Mouse (Mus musculus) hindbrain, embryonic 15.5 days (tissue): ENCODE measurements around the gene Tbl1xr1. TPM values are rescaled to one million over a fixed set of nuclear protein-coding genes. Genes with fewer than 3 reads are reported as not detected.

Experiments
- ATAC-seq: fragments of 200-750 bp; cut with Nextera tagmentation; 2 replicates; pipeline ENCODE4 v1.8.0; 2017; ENCODE audit warnings: low read depth, moderate number of reproducible peaks, moderate TSS enrichment; ENCODE audit not compliant: low FRiP score
- H3K27ac ChIP-seq: fragments of 300-500 bp; sonication (generic); replicated peaks from 2 replicates; pipeline ENCODE4 v1.5.1; 2015; ENCODE audit warnings: mild to moderate bottlenecking, inconsistent platforms
- H3K27me3 ChIP-seq: fragments of 300-500 bp; sonication (generic); 2 replicates; pipeline ENCODE4 v1.6.1; 2015; ENCODE audit warnings: control low read depth, inconsistent platforms
- H3K36me3 ChIP-seq: fragments of 300-500 bp; sonication (generic); 2 replicates; pipeline ENCODE4 v1.6.1; 2015; ENCODE audit warnings: control low read depth, inconsistent platforms
- H3K4me1 ChIP-seq: fragments of 300-500 bp; sonication (generic); replicated peaks from 2 replicates; pipeline ENCODE4 v1.6.1; 2015; ENCODE audit warnings: control low read depth, inconsistent platforms
- H3K4me2 ChIP-seq: fragments of 300-500 bp; sonication (generic); 2 replicates; pipeline ENCODE4 v1.6.1; 2015; ENCODE audit warnings: moderate library complexity, mild to moderate bottlenecking, inconsistent platforms
- H3K4me3 ChIP-seq: fragments of 300-500 bp; sonication (generic); 2 replicates; pipeline ENCODE4 v1.5.1; 2015; ENCODE audit warnings: mild to moderate bottlenecking, inconsistent platforms
- H3K9ac ChIP-seq: fragments of 300-500 bp; sonication (generic); 2 replicates; pipeline ENCODE4 v1.6.1; 2015; ENCODE audit warnings: inconsistent platforms
- H3K9me3 ChIP-seq: fragments of 300-500 bp; sonication (generic); 2 replicates; pipeline ENCODE4 v1.6.1; 2016; ENCODE audit warnings: control low read depth, inconsistent platforms
- WGBS: fragments of 180-500 bp; shearing (Covaris S2); methylation state at CpG from one replicate; pipeline ENCODE4 v1.1.7; 2015; 5-methylcytosine and 5-hydroxymethylcytosine counted together
- polyA plus RNA-seq: library from polyadenylated mRNA; unstranded; fragments of >200 nt; fragmentation: Nextera tagmentation; extraction: Ambion mirVana; gene quantifications from 2 replicates; pipeline ENCODE4 v1.2.1, GENCODE M21; 2015

The Tbl1xr1 gene
- polyA plus RNA-seq, 1 experiment from 2014 or later = 15.7 TPM

- Histone ChIP-seq H3K4me1 (0 out of 2 replicates have a peak, but pooled peaks cover 3% of the 10 kb centered on the region), H3K4me2 (no peak overlapping the region), H3K36me3 (no peaks in the 10 kb centered on the region), H3K27me3 (no peaks in the 10 kb centered on the region), H3K9ac (no peak overlapping the region), H3K27ac (no peak overlapping the region), H3K4me3 (no peak overlapping the region), H3K9me3 (no peaks in the 10 kb centered on the region)
- 91% methylated on average over 7 of the region's 7 CpGs for WGBS
- ATAC-seq = no peak
Observed at GRCm38 (mm10) chr3:22133626-22134025, 57.2 kb downstream of the Tbl1xr1 start.

GRCm38 (mm10) chr3:22137793-22138579 is 61.5 kb downstream of the Tbl1xr1 start:
- H3K4me3 ChIP-seq = no peak overlapping the region
- no peaks in the 10 kb centered on the region for H3K27me3 ChIP-seq
- ATAC-seq = no peak
- no peaks in the 10 kb centered on the region for H3K36me3 ChIP-seq
- peaks cover 16% of the 10 kb centered on the region for H3K4me1 ChIP-seq
- H3K9me3 ChIP-seq = no peaks in the 10 kb centered on the region
- H3K27ac ChIP-seq = no peak overlapping the region
- H3K9ac ChIP-seq = no peak overlapping the region
- 94% methylated on average over 9 of the region's 9 CpGs for WGBS
- H3K4me2 ChIP-seq = no peak overlapping the region

- no peak for ATAC-seq
- 74% methylated on average over 2 of the region's 2 CpGs for WGBS
- Histone ChIP-seq H3K27ac (no peak overlapping the region), H3K9ac (no peak overlapping the region), H3K27me3 (no peaks in the 10 kb centered on the region), H3K4me1 (peaks cover 20% of the 10 kb centered on the region), H3K4me2 (no peak overlapping the region), H3K4me3 (no peak overlapping the region), H3K36me3 (no peaks in the 10 kb centered on the region), H3K9me3 (no peaks in the 10 kb centered on the region)
Observed at GRCm38 (mm10) chr3:22138580-22139099, 62.2 kb downstream of the Tbl1xr1 start.

- no peak overlapping the region for H3K4me3 ChIP-seq
- H3K27ac ChIP-seq = no peak overlapping the region
- no peaks in the 10 kb centered on the region for H3K9me3 ChIP-seq
- no peaks in the 10 kb centered on the region for H3K36me3 ChIP-seq
- H3K9ac ChIP-seq = no peak overlapping the region
- WGBS = 54% methylated on average over 3 of the region's 3 CpGs
- H3K27me3 ChIP-seq = no peaks in the 10 kb centered on the region
- H3K4me2 ChIP-seq = no peak overlapping the region
- H3K4me1 ChIP-seq = peaks cover 20% of the 10 kb centered on the region
- ATAC-seq = no peak
Observed at GRCm38 (mm10) chr3:22140111-22140658, 63.7 kb downstream of the Tbl1xr1 start.

GRCm38 (mm10) chr3:22141984-22142719 is 65.7 kb downstream of the Tbl1xr1 start:
- Histone ChIP-seq H3K9me3 (no peaks in the 10 kb centered on the region), H3K36me3 (no peaks in the 10 kb centered on the region), H3K4me1 (peaks cover 20% of the 10 kb centered on the region), H3K4me2 (no peak overlapping the region), H3K27me3 (no peaks in the 10 kb centered on the region), H3K9ac (no peak overlapping the region), H3K27ac (no peak overlapping the region), H3K4me3 (no peak overlapping the region)
- ATAC-seq = no peak
- 90% methylated on average over 6 of the region's 6 CpGs for WGBS

- H3K4me2 ChIP-seq = no peak overlapping the region
- H3K4me1 ChIP-seq = peaks cover 20% of the 10 kb centered on the region
- H3K4me3 ChIP-seq = no peak overlapping the region
- no peak overlapping the region for H3K9ac ChIP-seq
- H3K36me3 ChIP-seq = no peaks in the 10 kb centered on the region
- 0 out of 2 replicates have a peak, but pooled peaks have one; percentile 40 for ATAC-seq
- no peaks in the 10 kb centered on the region for H3K9me3 ChIP-seq
- H3K27me3 ChIP-seq = no peaks in the 10 kb centered on the region
- 77% methylated on average over 5 of the region's 5 CpGs for WGBS
- H3K27ac ChIP-seq = no peak overlapping the region
Observed at GRCm38 (mm10) chr3:22142846-22143641, 66.6 kb downstream of the Tbl1xr1 start.

- Histone ChIP-seq H3K9ac (no peak overlapping the region), H3K36me3 (no peaks in the 10 kb centered on the region), H3K9me3 (no peaks in the 10 kb centered on the region), H3K27ac (no peak overlapping the region), H3K4me3 (no peak overlapping the region), H3K4me2 (no peak overlapping the region), H3K4me1 (peaks cover 15% of the 10 kb centered on the region), H3K27me3 (no peaks in the 10 kb centered on the region)
- WGBS = 94% methylated on average over 2 of the region's 2 CpGs
- ATAC-seq = no peak
Observed at GRCm38 (mm10) chr3:22144255-22144654, 67.8 kb downstream of the Tbl1xr1 start.

- H3K4me1 ChIP-seq = 0 out of 2 replicates have a peak, but pooled peaks cover 3% of the 10 kb centered on the region
- no peak overlapping the region for H3K4me3 ChIP-seq
- no peak overlapping the region for H3K9ac ChIP-seq
- H3K4me2 ChIP-seq = no peak overlapping the region
- no peaks in the 10 kb centered on the region for H3K36me3 ChIP-seq
- no peak for ATAC-seq
- no peak overlapping the region for H3K27ac ChIP-seq
- no peaks in the 10 kb centered on the region for H3K27me3 ChIP-seq
- no peaks in the 10 kb centered on the region for H3K9me3 ChIP-seq
- WGBS = 54% methylated on average over 1 of the region's 1 CpGs
Observed at GRCm38 (mm10) chr3:22147433-22147927, 71.0 kb downstream of the Tbl1xr1 start.

GRCm38 (mm10) chr3:22148306-22148932 is 72.0 kb downstream of the Tbl1xr1 start:
- no peak overlapping the region for H3K27ac ChIP-seq
- no peak overlapping the region for H3K4me2 ChIP-seq
- no peaks in the 10 kb centered on the region for H3K27me3 ChIP-seq
- H3K4me3 ChIP-seq = no peak overlapping the region
- 87% methylated on average over 6 of the region's 6 CpGs for WGBS
- no peaks in the 10 kb centered on the region for H3K9me3 ChIP-seq
- H3K9ac ChIP-seq = no peak overlapping the region
- no peak for ATAC-seq
- H3K4me1 ChIP-seq = 0 out of 2 replicates have a peak, but pooled peaks cover 2% of the 10 kb centered on the region
- no peaks in the 10 kb centered on the region for H3K36me3 ChIP-seq

GRCm38 (mm10) chr3:22150872-22151530 is 74.5 kb downstream of the Tbl1xr1 start:
- 96% methylated on average over 5 of the region's 5 CpGs for WGBS
- Histone ChIP-seq H3K27ac (no peak overlapping the region), H3K4me1 (no peaks in the 10 kb centered on the region), H3K4me3 (no peak overlapping the region), H3K9ac (no peak overlapping the region), H3K9me3 (no peaks in the 10 kb centered on the region), H3K4me2 (no peak overlapping the region), H3K27me3 (no peaks in the 10 kb centered on the region), H3K36me3 (no peaks in the 10 kb centered on the region)
- no peak for ATAC-seq

- no peaks in the 10 kb centered on the region for H3K27me3 ChIP-seq
- H3K27ac ChIP-seq = no peak overlapping the region
- no peak overlapping the region for H3K9ac ChIP-seq
- ATAC-seq = no peak
- no peak overlapping the region for H3K4me2 ChIP-seq
- H3K36me3 ChIP-seq = no peaks in the 10 kb centered on the region
- H3K4me1 ChIP-seq = no peaks in the 10 kb centered on the region
- WGBS = 86% methylated on average over 1 of the region's 1 CpGs
- H3K9me3 ChIP-seq = no peaks in the 10 kb centered on the region
- H3K4me3 ChIP-seq = no peak overlapping the region
Observed at GRCm38 (mm10) chr3:22152773-22153172, 76.3 kb downstream of the Tbl1xr1 start.
